Mouse (Mus musculus) spleen, postnatal 36 days (tissue): ENCODE measurements around the gene Nhlrc4.

Experiments
- DNase-seq, 2 experiments: peaks; one replicate each; pipeline ENCODE4 v3.0.0; 2022; ENCODE audit warnings: low spot score in 2 of 2, mixed read lengths in 1 of 2

Gene Nhlrc4

DNA sequence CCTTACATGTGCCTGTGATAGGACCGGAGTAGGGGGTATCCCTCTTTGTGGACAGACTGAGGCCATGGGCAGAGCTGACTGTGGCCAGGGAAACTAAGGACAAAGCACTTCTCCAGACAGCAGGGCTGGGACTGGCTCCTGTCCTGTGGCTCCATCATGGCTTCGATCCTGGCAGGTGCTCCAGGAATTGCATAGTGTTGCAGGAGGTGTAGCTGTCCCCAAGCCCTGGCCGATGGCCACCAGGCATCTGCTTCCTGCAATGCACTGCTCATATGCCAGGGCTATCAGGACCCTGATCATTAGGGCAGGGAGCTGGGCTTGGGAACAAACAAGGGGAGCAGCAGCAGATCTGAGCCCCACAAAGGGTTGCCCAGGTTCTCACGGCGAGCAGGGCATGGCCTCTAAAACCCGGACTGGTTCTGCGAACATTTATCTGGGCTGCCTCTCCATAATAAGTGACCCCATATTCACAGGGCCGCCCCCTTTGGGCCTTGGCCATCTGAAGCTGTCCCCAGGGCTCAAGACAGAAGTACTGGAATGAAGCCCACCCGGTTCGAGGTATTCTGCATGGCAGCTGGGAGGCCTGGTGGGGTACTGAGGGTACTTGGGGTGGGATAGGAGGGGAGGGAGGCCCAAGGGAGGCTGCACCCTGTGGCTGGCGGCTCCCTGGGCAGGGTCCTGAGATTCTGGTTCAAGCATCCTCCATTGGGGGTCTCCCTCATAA is 14.2 kb upstream of the Nhlrc4 start:
- no peak for DNase-seq

DNA sequence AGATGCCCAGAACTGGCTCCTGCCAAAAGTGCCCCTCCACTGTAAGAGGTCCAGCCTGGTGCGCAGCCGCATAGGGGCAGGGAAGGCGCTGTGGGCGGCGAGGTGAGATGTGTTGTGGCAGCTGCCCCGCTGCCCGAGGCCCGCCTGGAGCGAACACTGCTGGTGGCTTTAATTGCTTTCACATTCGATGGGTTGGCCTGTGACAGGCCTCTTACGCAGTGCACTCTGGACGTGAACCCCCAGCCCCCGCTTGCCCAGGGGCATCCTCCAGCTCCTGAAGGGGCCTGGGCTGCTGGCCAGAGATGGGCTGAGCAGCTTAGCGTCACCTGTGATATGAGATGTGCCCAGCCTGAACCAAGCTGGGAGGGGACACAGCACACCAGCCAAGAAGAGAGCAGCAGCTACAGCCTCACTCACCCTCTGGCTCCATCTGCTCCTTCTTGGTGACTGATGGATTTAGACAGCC is 12.9 kb upstream of the Nhlrc4 start:
- DNase-seq: no peak

DNA sequence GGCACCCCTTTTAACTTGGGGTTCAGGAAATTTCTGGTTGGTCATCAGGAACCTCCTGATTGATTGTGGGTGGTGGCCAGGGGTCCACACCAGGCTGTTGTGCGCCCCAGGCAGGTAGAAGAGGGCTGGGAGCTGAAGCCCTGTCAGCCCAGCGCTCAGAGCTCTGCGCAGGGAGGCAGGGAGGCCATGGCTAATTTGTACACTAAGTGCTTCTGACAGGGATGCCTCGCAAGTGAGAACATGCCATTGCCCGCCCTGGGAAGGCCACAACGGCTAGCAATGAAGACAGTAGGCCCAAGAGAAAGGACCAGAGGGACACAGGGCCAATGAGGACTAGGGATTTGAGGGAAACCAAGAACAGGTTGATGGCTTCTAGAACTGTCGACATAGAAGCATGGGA is 11.9 kb upstream of the Nhlrc4 start:
- DNase-seq: no peak

DNA sequence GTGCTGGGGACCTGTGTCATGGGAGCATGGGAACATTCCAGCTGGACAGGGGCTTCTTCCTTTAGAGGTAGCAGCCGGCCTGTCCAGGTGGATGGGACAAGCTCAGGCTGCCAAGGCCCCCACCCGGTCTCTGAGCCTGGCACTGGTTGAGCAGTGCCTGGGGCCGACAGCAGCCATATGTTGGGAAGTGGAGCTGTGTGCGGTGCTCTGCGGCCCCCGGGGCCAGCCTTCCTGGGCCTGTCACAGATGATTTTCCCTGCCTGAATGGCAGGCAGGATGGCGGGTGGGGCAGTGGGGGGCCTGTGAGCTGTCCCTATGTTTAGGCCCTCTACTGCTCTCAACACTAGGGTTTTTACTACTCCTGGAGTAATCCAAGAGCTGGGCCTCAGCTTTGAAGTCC is 11.4 kb upstream of the Nhlrc4 start:
- DNase-seq: no peak

DNA sequence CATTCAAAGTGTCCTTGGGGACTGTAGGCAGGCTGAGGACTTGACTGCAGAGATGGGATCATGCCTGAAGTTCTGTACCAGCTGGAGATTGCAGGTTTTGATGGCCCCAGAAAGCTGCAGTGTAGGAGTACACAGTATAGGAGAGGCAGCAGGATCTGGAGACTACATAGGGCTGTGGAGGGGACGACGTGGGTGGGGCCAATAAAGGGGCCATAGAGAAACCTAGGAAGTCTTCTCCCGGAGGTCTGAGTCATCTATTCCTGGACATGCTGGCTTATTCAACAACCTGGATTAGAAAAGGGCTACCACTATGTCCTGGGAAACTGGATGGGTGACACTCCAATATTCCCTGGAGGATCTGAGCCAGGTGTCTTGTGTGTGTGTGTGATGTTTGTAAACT is 11.0 kb upstream of the Nhlrc4 start:
- DNase-seq: no peak

DNA sequence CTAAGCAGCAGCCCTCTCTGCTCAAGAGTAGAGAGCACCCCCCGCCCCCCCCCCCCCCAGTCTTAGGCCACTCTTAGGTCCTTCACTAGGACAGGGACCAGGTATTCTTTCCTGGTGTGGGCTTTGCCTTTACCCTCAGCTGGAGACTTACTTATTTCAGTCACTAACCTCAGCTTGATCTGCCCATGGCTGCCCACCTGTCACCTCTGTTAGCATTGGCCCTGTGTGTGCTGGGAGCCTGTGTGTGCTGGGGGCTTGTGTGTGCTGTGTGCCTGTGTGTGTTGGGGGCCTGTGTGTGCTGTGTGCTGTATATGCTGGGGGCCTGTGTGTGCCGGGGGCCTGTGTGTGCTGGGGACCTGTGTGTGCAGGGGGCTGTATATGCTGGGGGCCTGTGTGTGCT is 9.9 kb upstream of the Nhlrc4 start:
- DNase-seq: no peak

DNA sequence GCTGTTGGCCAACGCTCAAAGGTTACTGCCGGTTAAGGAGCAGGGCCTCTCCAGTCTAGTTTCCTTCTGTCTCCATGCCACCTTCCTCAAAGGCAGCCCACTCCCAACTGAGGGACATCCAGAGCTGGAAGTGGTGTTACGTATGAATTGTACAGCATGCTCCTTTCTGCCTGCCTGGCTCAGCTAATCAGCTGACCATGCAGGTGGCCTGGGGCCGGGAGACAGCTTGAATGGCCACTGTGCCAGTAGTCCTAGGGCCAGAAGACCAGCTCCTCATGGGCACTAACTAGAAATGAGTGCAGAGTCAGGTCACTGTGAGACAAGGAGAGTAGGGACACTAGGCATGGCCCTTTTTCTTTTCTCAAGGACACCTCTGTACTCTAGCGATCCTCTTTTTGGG is 8.4 kb upstream of the Nhlrc4 start:
- no peak for DNase-seq

DNA sequence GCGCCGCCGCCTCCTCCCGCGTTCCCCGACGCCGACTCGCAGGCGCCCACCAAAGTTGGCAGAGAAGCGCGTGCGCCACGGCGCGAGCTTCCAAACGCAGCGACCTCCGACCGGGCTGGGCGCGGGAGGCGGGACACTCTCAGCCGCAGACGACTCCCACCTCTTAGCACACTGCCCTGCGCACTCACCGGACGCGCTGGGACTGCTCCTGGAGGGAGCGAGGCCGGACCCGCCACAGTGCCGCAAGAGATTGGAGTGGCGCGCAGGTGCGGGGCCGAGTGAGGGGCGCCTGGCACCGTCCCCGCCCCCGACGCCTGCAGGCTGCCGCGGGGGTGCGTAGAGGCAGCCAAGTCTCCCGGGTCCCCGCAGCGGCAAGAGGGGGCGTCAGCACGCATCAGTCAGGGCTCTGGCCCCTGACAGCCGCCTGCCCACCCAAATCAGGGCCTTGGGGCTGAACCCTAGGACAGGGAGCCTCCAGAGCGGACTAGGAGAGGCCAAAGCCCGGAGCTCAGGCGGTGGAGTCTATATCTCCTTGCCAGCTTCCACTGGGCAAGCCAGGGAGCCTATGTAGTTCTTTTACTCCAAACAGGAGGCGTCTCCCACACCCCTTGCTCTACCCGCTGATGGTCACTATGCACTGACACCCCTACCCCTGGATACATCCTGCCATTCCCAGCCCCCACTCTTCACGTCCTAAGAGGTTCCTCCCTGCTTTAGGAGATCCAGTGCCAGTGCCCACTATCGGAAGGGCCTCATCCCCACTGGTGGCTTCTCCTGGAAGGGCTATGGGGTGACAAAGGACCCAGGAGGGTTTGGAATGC is 7.3 kb upstream of the Nhlrc4 start, which contains the start of gene A930017K11Rik:
TSS of gene A930017K11Rik (minus strand) at position 763 of the 821 bp plus-strand sequence.
- no peak for DNase-seq

DNA sequence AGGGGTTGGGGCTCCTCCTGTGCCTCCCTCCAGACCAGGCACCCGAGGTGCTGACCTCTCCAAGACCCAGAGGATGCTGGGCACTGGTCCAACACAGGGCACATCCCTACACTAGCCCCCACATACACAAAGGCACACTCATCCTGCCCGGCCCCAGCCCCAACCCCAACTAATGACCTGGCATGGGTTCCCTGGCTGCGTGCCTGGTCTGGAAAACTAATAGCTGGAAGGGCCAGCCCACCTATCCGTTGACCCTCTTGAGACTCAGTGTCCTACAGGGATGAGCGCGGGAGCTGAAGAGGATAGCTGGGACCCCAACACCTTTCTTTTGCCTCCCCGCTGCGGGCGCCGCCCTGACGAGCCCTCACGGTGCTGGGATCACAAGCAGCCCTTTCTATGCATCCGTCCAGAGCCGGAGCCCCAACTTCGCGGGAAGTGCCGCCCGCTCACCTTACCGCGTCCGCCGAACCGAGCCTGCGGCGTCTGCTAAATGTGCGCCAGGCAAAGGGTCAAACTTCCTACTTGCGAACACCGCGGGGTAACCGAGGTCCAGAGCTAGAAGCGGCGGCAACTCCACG is 6.6 kb upstream of the Nhlrc4 start:
- no peak for DNase-seq

DNA sequence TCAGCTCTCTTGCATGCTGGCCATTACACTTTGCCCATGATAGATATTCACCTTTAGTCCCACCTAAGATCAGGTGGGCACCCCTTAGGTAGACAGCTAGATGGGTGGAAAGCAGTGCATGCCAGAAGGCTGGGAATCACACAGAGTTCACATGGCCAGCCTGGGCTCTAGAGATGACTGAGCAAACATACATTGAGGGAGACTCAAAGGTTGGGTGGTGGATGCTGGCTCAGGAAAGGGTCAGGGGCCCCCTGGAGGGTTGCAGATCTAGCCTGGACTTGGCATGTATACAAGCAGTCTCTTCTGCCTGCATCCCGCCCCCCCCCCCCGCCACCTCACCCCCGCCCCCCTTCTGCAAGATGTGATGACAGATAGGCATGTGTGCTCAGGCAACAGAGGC is 5.9 kb upstream of the Nhlrc4 start:
- DNase-seq: no peak

DNA sequence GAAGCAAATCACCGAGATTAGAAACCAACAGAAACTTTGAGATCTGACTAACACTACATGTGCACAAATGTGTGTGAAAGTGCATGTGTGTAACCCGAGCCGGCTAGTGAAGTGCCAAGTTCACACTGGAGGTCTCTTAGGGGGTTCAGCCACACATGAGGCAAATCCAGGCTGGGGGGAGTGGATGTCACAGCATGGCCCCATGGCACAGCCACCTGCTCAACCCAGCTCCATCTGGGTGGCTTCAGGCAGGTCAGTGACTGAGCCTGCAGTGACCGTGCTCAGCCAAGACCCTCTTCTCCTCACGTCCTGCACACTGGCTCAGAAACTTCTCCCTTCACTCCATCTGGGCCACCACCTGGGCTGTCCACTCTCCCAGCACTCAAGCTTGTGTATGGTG is 5.2 kb upstream of the Nhlrc4 start:
- no peak for DNase-seq

DNA sequence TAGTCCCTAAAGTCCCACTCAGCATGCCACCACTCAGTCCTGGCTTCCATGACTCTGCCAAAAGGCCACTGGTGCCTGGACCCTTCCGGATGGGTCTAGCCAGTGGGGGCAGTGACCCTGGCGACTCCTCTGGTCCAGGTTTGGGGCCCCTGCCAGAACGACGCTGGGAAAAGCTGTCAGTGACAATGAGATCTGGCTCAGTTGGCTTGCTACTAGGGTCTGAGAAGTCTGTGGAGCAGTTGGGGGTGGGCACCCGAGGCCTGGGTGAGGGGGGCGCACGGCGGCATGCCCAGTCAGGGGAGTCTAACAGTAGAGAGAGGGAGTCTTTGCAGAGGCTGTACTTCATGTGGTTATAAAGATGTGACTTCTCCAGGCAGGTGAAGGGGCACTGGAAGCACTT is 3.3 kb upstream of the Nhlrc4 start:
- DNase-seq: no peak

DNA sequence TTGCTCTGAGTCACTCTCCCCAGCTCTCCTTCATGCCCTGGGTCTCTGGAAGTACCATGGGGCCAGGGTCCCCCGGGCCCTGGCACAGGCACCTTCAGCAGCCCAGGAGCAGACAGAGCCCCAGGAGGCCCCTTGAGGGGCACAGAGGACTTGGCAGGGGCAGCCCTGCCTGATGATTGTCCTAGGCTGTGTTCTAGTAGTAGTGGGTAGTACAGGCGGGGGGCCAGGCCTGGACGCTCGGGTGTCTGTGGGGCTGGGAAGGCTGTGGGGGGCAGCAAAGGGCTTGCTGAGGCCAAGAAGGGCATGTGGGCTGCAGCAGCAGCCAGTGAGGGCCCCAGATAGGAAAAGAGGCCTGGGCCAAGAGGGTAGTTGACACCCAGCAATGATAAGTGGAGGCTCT is 2.8 kb upstream of the Nhlrc4 start:
- DNase-seq: no peak

DNA sequence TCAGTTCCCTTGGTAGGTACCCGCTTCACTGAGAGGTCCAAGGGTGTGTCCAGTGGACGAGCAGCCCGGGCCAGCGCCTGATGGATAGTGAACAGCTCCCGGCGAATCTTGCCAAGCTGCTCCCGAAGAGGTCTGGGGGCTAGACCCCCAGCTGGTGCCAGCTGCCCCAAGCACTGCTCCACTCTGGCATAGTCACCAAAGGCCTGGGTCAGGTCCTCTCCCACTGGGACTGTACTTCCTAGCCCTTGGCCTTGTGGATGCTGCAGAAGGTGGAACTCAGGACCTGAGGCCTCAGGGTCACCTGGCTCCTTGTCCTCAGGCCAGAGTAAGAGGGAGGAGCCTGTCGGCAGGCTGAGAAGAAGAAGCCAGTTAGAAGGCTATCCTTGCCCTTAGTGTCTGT is 2.1 kb upstream of the Nhlrc4 start:
- DNase-seq: no peak

DNA sequence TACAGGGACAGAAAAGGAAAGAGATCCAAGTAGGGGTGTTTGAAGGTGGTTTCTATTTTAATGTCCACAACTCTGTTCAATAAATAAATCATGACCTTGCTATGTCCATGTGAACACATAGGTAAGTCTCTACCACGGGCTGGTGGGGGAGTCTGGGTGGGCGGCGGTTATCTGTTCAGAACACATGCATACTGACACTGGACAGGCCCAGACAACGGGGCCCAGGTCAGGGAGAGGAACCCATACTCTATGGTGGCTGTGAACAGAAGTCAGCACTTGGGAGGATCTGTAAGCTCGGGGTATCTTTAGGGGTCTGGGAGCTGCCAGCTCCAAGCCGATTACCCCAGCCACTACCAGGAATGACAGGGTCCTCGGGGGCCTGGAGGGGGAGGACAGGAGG is 1.6 kb upstream of the Nhlrc4 start:
- no peak for DNase-seq

DNA sequence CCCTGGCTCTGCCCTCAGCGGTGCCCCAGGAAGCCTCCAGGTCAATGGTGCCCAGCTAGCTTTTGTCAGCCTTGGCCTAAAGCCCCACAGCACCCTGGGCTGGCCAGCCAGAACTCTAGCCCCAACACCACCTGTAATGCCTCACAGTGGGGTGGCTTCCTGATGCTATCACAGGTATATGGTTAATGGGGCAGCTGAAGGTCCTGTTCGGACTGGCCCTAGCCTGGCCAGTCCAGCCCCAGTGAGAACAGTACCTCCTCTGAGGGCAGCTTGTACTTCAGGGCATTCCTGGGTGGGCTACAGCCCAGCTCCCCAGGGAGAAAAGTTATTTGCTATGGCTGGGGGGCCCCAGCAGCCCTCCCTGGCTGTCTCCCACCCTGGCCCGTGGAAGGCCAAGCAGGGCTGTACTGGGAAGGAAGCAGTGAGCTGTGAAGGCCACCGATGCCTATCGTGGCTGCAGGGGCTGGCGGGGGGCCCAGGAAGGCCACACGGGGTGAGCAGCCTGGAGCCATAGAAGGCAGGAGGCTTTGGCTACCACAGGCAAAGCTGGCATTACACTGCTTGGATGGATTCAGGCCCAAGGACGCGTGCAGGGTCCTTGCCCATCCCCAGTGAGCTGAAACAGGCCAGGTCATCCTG is 875 bp upstream of the Nhlrc4 start:
- DNase-seq: no peak

DNA sequence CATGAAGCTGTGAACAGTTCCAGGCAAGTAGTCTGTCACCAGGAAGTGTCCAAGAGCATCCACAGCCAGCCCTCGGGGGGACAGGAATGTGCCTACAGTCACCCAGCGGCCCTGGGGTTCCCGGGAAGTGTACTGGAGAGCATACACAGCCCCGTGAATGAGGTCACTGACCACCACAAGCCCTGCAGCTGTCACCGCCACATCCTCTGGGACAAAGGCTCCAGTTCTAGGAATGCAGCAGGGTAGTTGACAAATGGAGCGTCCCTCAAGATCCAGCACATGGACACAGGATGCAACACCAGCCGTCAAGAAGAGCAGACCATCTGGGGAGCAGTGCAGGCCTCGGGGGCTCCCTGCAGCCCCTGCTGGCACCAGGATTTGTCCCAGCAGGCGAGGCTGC is 992 bp downstream of the Nhlrc4 start:
- DNase-seq: no peak

DNA sequence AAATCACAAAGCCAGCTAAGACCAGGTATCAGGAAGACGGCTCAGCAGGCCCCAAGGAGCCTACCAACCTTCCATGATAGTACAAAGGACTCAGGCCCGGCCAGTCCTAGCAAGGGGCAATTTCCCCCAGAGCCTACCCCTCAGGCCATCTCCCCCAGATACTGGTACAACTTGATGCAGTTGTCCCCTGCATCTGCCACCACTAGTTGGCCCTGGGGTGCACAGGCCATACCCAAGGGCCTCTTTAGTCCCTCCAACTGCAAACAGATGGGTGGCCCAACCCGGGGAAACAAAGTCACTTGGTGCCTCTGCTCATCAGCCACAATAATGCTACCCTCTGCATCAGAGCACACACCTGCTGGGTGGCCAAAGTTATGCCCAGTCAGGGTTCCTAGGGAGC is 1.5 kb downstream of the Nhlrc4 start:
- DNase-seq: no peak

DNA sequence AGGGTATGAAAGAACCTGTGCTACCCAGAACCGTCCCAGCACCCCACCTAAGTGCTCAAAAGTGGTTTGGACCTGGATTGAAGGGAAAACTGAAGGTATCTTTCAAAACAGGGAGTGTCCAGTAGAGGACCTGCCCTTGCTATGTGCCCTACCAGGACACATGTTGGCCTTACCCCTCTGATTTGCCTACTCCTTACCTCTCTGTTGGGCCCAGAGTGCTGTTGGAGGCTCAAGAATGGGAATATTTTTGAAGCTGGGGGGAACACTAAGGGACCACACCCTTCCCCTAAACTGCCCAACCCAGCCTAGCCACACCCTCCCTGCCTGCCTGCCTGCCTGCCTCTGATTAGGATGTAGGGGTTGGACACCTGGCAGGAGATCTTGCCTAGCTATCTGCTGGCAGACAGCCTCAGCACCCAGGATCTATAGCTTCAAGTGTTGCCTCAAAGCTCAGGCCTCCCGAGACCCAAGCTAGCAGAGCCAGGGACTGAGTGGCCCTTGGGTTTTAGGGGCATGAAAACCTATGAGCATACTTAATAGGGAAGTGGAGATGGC is 2.1 kb downstream of the Nhlrc4 start:
- DNase-seq: peak; percentile 75 to 85

DNA sequence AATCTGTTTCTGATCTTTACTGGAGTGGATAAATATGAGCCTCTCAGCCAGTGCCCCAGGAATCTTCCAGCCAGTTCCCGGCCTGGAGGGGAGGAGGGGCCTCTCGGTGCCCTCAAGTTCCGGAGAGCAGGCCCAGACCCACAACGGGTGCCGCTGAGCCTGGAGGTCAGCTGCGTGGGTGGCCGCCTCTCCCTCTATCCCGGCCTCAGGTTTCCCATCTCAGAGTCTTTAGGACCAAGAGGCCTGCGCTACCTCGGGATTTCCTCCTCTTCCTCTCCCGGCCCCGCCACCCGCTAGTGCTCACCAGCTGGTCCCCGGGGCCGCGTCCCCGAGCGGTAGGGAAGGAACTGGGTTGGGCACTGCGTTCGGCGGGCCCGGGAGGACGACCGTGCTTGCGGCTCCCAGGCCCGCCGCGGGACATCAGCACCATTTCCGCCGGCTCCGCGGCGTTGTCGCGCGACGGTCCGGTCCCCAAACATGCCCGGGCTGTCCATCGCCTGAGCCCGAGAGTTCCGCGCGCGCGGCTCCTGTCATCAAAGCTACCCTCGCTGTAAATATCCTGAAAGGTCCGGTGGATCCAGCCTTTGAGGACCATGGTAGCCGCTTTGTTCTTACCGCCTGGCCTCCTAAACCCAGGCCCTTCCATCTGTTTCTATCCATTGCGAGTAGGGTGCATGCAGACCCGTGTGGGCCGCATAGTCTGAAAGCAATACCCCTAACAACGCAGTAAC is 3.1 kb downstream of the Nhlrc4 start:
- peak; percentile 61 to 69 for DNase-seq

DNA sequence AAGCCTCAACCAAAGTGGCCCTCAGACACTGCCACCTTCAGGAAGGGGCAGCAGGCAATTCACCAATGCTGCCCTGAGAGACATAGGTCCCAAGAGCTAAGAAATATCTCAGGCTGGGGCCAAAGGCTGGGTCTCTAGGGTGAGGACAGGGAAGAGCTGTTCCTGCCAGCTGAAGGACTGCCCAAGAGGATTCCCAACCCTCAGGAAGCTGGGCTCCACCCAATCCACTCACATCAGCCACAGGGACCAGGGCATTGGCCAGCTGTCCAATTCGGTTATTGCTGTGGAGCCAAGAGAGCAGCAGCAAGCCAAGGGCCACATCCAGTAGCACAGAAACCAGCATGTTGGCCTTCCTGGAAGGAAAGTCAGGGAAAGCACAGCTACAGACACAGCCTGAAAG is 10.2 kb downstream of the Nhlrc4 start:
- no peak for DNase-seq
